Mouse (Mus musculus) kidney, postnatal 0 days (tissue): ENCODE data around the gene Rpp21. TPM values are rescaled to one million over a fixed set of nuclear protein-coding genes. Genes with fewer than 3 reads are reported as not detected.

ENCODE experiments used
- ATAC-seq: fragments of 200-750 bp; cut with Nextera tagmentation; replicated peaks from 2 replicates; pipeline ENCODE4 v1.8.0; 2017; ENCODE audit warnings: low read depth, moderate number of reproducible peaks, moderate TSS enrichment, moderate library complexity; ENCODE audit not compliant: low FRiP score
- DNase-seq: peaks from one replicate; pipeline ENCODE4 v3.0.0-alpha.2; 2016; ENCODE audit warnings: low spot score
- H3K27ac ChIP-seq: fragments of 300-500 bp; sonication (generic); 2 replicates; pipeline ENCODE4 v1.5.1; 2014; ENCODE audit warnings: mild to moderate bottlenecking
- H3K27me3 ChIP-seq: fragments of 300-500 bp; sonication (generic); 2 replicates; pipeline ENCODE4 v1.6.1; 2014; ENCODE audit warnings: low read length, mixed read lengths; ENCODE audit not compliant: insufficient read depth
- H3K36me3 ChIP-seq: fragments of 300-500 bp; sonication (generic); 2 replicates; pipeline ENCODE4 v1.6.1; 2014; ENCODE audit warnings: low read length, mixed read lengths; ENCODE audit not compliant: insufficient read depth
- H3K4me1 ChIP-seq: fragments of 300-500 bp; sonication (generic); replicated peaks from 2 replicates; pipeline ENCODE4 v1.6.1; 2014; ENCODE audit warnings: antibody characterized with exemption, low read length, mixed read lengths; ENCODE audit not compliant: insufficient read depth
- H3K4me2 ChIP-seq: fragments of 300-500 bp; sonication (generic); 2 replicates; pipeline ENCODE4 v1.6.1; 2014; ENCODE audit warnings: mild to moderate bottlenecking, low read length, moderate library complexity, mixed read lengths
- H3K4me3 ChIP-seq: fragments of 300-500 bp; sonication (generic); replicated peaks from 2 replicates; pipeline ENCODE4 v1.5.1; 2014; ENCODE audit warnings: low read depth, low read length
- H3K9ac ChIP-seq: fragments of 300-500 bp; sonication (generic); 2 replicates; pipeline ENCODE4 v1.6.1; 2014; ENCODE audit warnings: low read depth, low read length
- H3K9me3 ChIP-seq: fragments of 300-500 bp; sonication (generic); replicated peaks from 2 replicates; pipeline ENCODE4 v1.6.1; 2016; ENCODE audit warnings: low read length, inconsistent platforms, mixed read lengths
- CTCF ChIP-seq: IDR thresholded peaks from 2 replicates; pipeline ENCODE4 v1.5.1; 2016; ENCODE audit warnings: antibody characterized with exemption, low read depth, mild to moderate bottlenecking, moderate library complexity
- WGBS: fragments of 180-500 bp; shearing (Covaris S2); extraction: QIAGEN DNeasy Blood & Tissue Kit; methylation state at CpG from one replicate; pipeline ENCODE4 v1.1.7; 2014; 5-methylcytosine and 5-hydroxymethylcytosine counted together
- polyA plus RNA-seq: library from polyadenylated mRNA; unstranded; fragments of >200 nt; fragmentation: Nextera tagmentation; extraction: Ambion mirVana; gene quantifications from 2 replicates; pipeline ENCODE4 v1.2.1, GENCODE M21; 2015

The Rpp21 gene
- polyA plus RNA-seq, 1 experiment from 2014 or later: 137 TPM

DNA sequence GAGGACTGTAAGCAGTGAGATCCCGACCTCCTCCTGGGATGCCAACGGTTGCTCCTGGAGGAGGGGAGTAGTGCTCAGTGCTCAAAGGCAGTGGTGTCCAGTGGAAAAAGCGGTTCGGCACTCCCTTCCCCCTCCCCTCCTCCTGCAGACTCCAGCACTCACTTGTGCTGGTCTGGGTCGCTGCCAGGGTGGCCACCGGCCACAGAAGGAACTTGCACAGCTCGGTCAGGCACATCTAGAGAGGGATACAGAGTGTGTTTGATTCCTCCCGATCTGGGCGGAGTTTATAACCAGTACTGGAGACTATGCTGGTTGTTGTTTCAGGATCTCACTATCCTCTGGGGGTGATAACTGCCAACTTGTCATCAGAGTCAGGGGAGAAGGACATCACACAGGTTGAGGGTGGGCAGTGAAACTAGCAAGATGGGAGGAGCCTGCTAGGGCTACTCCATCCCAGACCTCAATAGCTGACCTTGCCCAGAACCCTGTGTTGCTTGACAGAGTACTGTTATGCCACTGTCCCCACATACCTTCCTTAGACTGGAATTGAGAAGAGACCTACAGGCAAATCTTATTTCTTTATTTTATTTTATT is 32.5 kb downstream of the Rpp21 start:
- no peak overlapping the region for H3K4me2 ChIP-seq
- H3K4me1 ChIP-seq: no peaks in the 10 kb centered on the region
- no peak for ATAC-seq
- no peak for DNase-seq
- H3K9ac ChIP-seq: no peak overlapping the region
- TF ChIP-seq CTCF: no peak
- H3K36me3 ChIP-seq: no peaks in the 10 kb centered on the region
- no peak overlapping the region for H3K4me3 ChIP-seq
- H3K27me3 ChIP-seq: peaks cover 35% of the 10 kb centered on the region
- 8% methylated on average over 9 of the region's 9 CpGs for WGBS
- H3K9me3 ChIP-seq: no peaks in the 10 kb centered on the region
- H3K27ac ChIP-seq: no peak overlapping the region

DNA sequence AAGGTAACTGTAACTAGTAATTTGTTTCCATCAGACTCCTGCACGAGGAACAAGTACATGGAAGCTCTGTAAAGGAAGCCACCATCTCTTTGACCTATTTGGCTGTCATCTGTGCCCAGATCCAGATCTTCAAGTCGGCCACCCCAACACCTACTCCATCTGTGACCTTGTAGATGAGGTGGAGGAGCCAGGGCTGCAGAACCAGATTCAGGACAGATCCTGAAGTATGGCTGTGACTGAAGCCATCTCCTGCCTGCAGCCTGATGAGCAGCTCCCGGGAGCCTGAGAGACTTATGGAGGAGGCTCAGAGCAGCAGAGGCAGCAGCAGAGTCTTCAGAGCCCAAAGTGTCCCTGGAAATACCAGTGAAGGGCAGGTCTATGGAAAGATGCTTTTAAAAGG is 33.4 kb downstream of the Rpp21 start:
- no peak overlapping the region for H3K4me3 ChIP-seq

DNA sequence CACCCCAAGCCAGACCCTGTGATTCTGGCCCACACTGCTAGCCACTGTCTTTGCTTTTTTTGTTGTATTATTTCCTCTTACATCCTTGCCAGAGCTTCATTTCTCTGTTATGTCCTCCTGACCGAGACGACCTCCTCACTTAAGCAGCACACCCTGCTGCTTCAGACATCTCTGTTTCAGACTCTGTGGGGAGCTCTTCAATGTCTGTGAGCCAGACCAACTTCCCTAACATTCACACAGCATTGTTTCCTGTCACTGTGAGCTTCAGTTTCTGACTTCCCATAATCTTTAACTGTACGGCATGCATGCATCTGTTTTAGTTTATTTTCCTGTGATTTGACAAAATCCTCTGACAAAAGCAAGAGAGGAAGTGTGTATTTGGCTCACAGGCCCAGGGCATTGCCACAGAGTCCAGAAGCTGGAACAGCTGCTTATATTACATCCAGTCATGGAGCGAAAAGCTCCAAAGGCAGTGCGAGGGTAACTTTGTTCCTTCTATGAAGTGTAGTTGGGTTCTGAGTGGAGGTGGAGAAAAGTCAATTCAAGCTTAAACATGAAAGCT is 39.2 kb downstream of the Rpp21 start:
- Histone ChIP-seq H3K36me3 (no peaks in the 10 kb centered on the region), H3K27ac (no peak overlapping the region), H3K9ac (no peak overlapping the region), H3K27me3 (peaks cover 24% of the 10 kb centered on the region), H3K4me1 (no peaks in the 10 kb centered on the region), H3K9me3 (no peaks in the 10 kb centered on the region), H3K4me3 (no peak overlapping the region), H3K4me2 (no peak overlapping the region)
- ATAC-seq (no peak), DNase-seq (no peak)
- WGBS: 61% methylated on average over 5 of the region's 5 CpGs
- no peak for TF ChIP-seq CTCF

More for the DNA sequence above, 33.4 kb downstream of the Rpp21 start:
- Histone ChIP-seq H3K27me3 (peaks cover 33% of the 10 kb centered on the region), H3K9me3 (no peaks in the 10 kb centered on the region), H3K4me1 (no peaks in the 10 kb centered on the region), H3K9ac (no peak overlapping the region), H3K4me2 (no peak overlapping the region), H3K36me3 (no peaks in the 10 kb centered on the region), H3K27ac (no peak overlapping the region)
- no peak for TF ChIP-seq CTCF
- ATAC-seq: no peak
- WGBS: 35% methylated on average over 3 of the region's 3 CpGs
- no peak for DNase-seq

DNA sequence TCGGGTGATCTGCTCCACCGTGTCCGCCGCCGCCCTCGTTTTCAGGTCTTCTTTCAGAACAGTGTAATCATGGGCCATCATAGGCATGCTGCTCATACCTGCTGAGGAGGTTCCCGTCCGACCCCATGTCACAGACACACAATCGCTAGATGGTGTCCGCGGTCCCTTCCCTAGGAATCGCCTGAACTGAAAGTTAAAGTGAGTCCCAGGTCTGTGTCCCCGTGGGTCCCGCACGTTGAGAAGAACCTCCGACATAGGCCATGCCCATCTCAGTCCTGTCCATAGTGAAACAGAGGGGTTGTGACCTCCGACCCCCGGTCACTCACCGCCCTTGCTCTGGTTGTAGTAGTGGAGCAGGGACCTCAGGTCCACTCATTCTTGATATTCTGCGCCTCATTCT is 42.3 kb downstream of the Rpp21 start:
- H3K27ac ChIP-seq: no peak overlapping the region
- no peak for ATAC-seq
- peaks cover 20% of the 10 kb centered on the region for H3K27me3 ChIP-seq
- no peak overlapping the region for H3K4me2 ChIP-seq
- H3K4me1 ChIP-seq: no peaks in the 10 kb centered on the region
- TF ChIP-seq CTCF: no peak
- no peaks in the 10 kb centered on the region for H3K36me3 ChIP-seq
- 2% methylated on average over 20 of the region's 20 CpGs for WGBS
- no peak overlapping the region; the same call in 1 of the 2 replicates for H3K4me3 ChIP-seq
- H3K9me3 ChIP-seq: no peaks in the 10 kb centered on the region
- no peak for DNase-seq
- no peak overlapping the region for H3K9ac ChIP-seq

DNA sequence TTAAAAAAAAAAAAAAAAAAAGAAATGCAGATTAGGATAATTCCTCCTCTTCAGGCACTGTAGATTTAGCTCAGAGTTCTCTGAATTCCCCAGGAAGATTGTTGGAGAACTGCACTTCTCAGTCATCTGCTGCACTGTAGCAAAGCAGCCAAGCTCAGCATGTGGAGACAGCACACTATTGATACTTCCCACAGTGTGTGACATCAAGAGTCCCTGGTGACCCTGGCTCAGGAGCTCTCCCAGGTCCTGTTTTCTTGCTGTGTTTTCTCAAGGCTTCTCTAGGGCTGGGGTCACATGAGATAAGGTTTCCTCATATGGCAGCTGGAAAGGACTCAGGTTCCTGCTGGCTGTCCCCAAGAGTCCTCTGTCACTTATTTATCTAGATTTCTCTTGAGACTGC is 51.0 kb downstream of the Rpp21 start:
- Histone ChIP-seq H3K27me3 (peaks cover 13% of the 10 kb centered on the region), H3K9me3 (no peaks in the 10 kb centered on the region), H3K9ac (no peak overlapping the region), H3K27ac (no peak overlapping the region), H3K4me2 (no peak overlapping the region), H3K4me3 (no peak overlapping the region), H3K4me1 (no peaks in the 10 kb centered on the region), H3K36me3 (no peaks in the 10 kb centered on the region)
- ATAC-seq (no peak), DNase-seq (no peak)
- no peak for TF ChIP-seq CTCF

DNA sequence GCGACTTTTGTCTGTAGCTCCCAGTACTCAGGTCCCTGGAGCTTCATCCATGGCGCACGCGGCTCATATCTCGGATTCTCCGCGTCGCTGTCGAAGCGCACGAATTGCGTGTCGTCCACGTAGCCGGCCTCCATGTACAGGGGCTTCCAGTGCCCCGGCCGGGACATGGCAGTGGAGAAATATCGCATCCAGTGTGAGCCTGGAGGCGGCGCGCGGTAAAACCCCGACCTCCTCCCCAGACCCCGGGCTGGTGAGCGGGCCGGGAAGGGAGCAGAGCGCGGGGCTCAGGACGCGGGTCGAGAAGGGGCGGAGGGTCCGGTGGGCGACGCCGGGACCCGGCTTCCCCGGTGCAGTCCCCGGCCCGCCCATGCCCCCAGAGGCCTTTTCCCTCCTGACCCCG is 52.0 kb downstream of the Rpp21 start:
- H3K9ac ChIP-seq: no peak overlapping the region
- no peak for TF ChIP-seq CTCF
- no peaks in the 10 kb centered on the region for H3K36me3 ChIP-seq
- no peaks in the 10 kb centered on the region for H3K9me3 ChIP-seq
- peak overlapping the region; percentile 73 for H3K4me2 ChIP-seq
- H3K4me1 ChIP-seq: no peaks in the 10 kb centered on the region
- DNase-seq: no peak
- H3K27me3 ChIP-seq: peaks cover 10% of the 10 kb centered on the region
- ATAC-seq: no peak
- 5% methylated on average over 40 of the region's 41 CpGs for WGBS
- peak overlapping the region; percentile 36 for H3K4me3 ChIP-seq
- H3K27ac ChIP-seq: no peak overlapping the region

Other genes with a start within 250 kb of the Rpp21 start
- 1.3 and 1.7 TPM in 2 replicates for gene H2-T24, start 237.5 kb downstream of the Rpp21 start, polyA plus RNA-seq
- 14.2 and 16.1 TPM in 2 replicates for gene H2-T23, start 225.2 kb downstream of the Rpp21 start, polyA plus RNA-seq
- 16.4 and 18.6 TPM in 2 replicates for gene H2-T22, start 215.3 kb downstream of the Rpp21 start, polyA plus RNA-seq
- not detected in 2 replicates for gene Gm6034, start 215.1 kb downstream of the Rpp21 start, polyA plus RNA-seq
- gene Gm11127, start 199.7 kb downstream of the Rpp21 start, polyA plus RNA-seq: 0.13 and 0.22 TPM in 2 replicates
- not detected in 2 replicates for gene Gm19684, start 136.4 kb downstream of the Rpp21 start, polyA plus RNA-seq
- not detected in 2 replicates for gene Gm7030, start 128.6 kb downstream of the Rpp21 start, polyA plus RNA-seq
- gene Gm8909, start 89.5 kb downstream of the Rpp21 start, polyA plus RNA-seq: not detected in 2 replicates
- not detected in 2 replicates for gene H2-T3, start 67.8 kb downstream of the Rpp21 start, polyA plus RNA-seq
- 9.6 and 10.2 TPM in 2 replicates for gene Trim39, start 14.2 kb upstream of the Rpp21 start, polyA plus RNA-seq
- not detected in 2 replicates for gene H2-M10.2, start 28.4 kb upstream of the Rpp21 start, polyA plus RNA-seq
- not detected in 2 replicates for gene H2-M10.1, start 68.1 kb upstream of the Rpp21 start, polyA plus RNA-seq
- gene H2-M10.3, start 110.3 kb upstream of the Rpp21 start, polyA plus RNA-seq: not detected in 2 replicates
- not detected in 2 replicates for gene H2-M10.4, start 204.3 kb upstream of the Rpp21 start, polyA plus RNA-seq